Mouse (Mus musculus): ENCODE data around the gene Disp3.

- TF ChIP-seq CTCF (conservative IDR thresholded peaks at IDR 0.05; ENCODE audit: low read length), result no peak
- no peak for TF ChIP-seq POU5F1 (IDR thresholded peaks at IDR 0.05; ENCODE audit: borderline replicate concordance, low read length)
These were observed 14.5 kb downstream of the Disp3 start for GRCm38 (mm10) chr4:148273229-148273628.
